Comparison of ENCODE assay signal across 8 mouse cellular contexts in the genomic region with DNA sequence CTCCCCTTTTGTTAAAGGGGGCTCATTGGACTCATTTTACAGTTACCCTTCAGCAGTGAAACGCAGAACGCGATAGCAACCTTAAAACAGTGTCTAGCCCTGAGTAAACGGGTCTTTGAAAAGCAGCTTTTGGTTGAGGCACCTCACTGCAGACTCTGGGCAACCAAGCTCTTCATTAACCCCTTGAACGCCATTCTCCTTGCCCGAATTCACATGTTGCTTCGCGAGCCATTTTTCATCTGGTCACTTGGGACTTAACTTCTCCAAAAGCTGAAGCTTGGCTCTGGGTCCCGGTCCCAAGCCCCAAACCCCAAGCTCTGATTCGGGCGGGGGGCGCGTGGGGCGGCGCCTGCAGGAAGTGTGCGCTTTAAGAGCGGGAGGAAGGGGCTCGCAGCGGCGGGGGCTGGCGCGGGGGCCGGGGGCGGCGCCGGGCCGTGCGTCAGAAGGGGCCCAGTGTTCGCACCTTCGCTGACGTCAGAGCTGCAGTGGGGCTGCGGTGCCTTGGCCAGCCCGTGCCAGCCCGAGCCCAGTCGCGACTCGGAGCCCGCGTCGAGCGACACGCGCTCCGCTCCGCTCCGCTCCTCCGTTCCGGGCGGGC. TPM values are rescaled to one million over a fixed set of nuclear protein-coding genes. Genes with fewer than 3 reads are reported as not detected.
A peak's percentile ranks its signal among the peaks of the same experiment; 100 is the strongest.
DNase-seq lines count a peak whose midpoint lies in the region; ATAC-seq and TF ChIP-seq lines count a peak whose summit lies in the region.

A gene (plus strand): TSS at position 525 of the 598 bp plus-strand sequence.

- peak within 1 kb of the TSS; percentile 71 for H3K9ac ChIP-seq in lung, embryonic 16.5 days (ENCODE audit: low read length)
- H3K9ac ChIP-seq in limb, embryonic 11.5 days (ENCODE audit: low read length) = peak within 1 kb of the TSS; percentile 67

- H3K27ac ChIP-seq in cerebellum, adult 2 months (ENCODE audit: insufficient read depth, low read length) = no peak within 1 kb of the TSS
- H3K27ac ChIP-seq in lung, embryonic 16.5 days (ENCODE audit: low read length) = no peak within 1 kb of the TSS
- H3K27ac ChIP-seq in limb, embryonic 11.5 days (replicated peaks; ENCODE audit: low read depth, low read length) = peak within 1 kb of the TSS; percentile 47; the same call in 1 of the 2 replicates

- H3K27me3 ChIP-seq in cerebellum, adult 2 months (ENCODE audit: control insufficient read depth, insufficient read depth, low read length) = peaks cover 17% of the 10 kb centered on the region; the same call in 1 of the 2 replicates
- H3K27me3 ChIP-seq in lung, embryonic 16.5 days (ENCODE audit: control insufficient read depth, insufficient read depth, low read depth, low read length) = peaks cover 69% of the 10 kb centered on the region
- H3K27me3 ChIP-seq in limb, embryonic 11.5 days (ENCODE audit: control insufficient read depth, insufficient read depth, low read length) = peaks cover 59% of the 10 kb centered on the region

- no peaks in the 10 kb centered on the region for H3K9me3 ChIP-seq in lung, embryonic 16.5 days (ENCODE audit: control insufficient read depth, low read length)
- H3K9me3 ChIP-seq in limb, embryonic 11.5 days (ENCODE audit: control insufficient read depth, low read length) = no peaks in the 10 kb centered on the region

- ATAC-seq in lung, embryonic 16.5 days (ENCODE audit: low read depth) = peak; percentile 86
- peak; percentile 33 for ATAC-seq in granulocyte monocyte progenitor cell, adult 5-6 weeks (replicated peaks; ENCODE audit: poor library complexity, severe bottlenecking)
- peak; percentile 92 for ATAC-seq in limb, embryonic 11.5 days (ENCODE audit: insufficient number of reproducible peaks, low FRiP score, low TSS enrichment, low read depth)

- peak within 1 kb of the TSS; percentile 82 for H3K4me2 ChIP-seq in lung, embryonic 16.5 days (ENCODE audit: low read depth, low read length)
- peak within 1 kb of the TSS; percentile 59 for H3K4me2 ChIP-seq in limb, embryonic 11.5 days (ENCODE audit: low read depth, severe bottlenecking)

- no peaks in the 10 kb centered on the region for H3K4me1 ChIP-seq in cerebellum, adult 2 months (ENCODE audit: control insufficient read depth, insufficient read depth, low read length)
- H3K4me1 ChIP-seq in lung, embryonic 16.5 days (replicated peaks; ENCODE audit: control insufficient read depth, insufficient read depth, low read length) = peaks cover 7% of the 10 kb centered on the region
- H3K4me1 ChIP-seq in limb, embryonic 11.5 days (ENCODE audit: control insufficient read depth, insufficient read depth, low read length) = no peaks in the 10 kb centered on the region

- H3K4me3 ChIP-seq in cerebellum, adult 2 months (replicated peaks; ENCODE audit: insufficient read depth, low read depth, low read length) = peak within 1 kb of the TSS; percentile 26
- H3K4me3 ChIP-seq in lung, embryonic 16.5 days (ENCODE audit: low read length) = peak within 1 kb of the TSS; percentile 59
- H3K4me3 ChIP-seq in limb, embryonic 11.5 days (ENCODE audit: low read depth, low read length) = peak within 1 kb of the TSS; percentile 48

- no peak for DNase-seq in cerebellum, adult 2 months
- no peak for DNase-seq in cerebellum, postnatal 4 days (ENCODE audit: low spot score in 2 of 2)
- DNase-seq in lung, postnatal 14 days = no peak
- DNase-seq in limb, embryonic 11.5 days (ENCODE audit: low spot score) = peak; percentile 77
- DNase-seq in retina, embryonic 14.5 days (ENCODE audit: low spot score) = peak; percentile 69
- DNase-seq in MN1 (ENCODE audit: low spot score) = no peak

- no peak for TF ChIP-seq POLR2A in cerebellum, adult 2 months (IDR thresholded peaks at IDR 0.05; ENCODE audit: borderline replicate concordance, insufficient read depth, low read length)

- H3K36me3 ChIP-seq in lung, embryonic 16.5 days (ENCODE audit: control insufficient read depth, insufficient read depth, low read length) = no peaks in the 10 kb centered on the region
- no peaks in the 10 kb centered on the region for H3K36me3 ChIP-seq in limb, embryonic 11.5 days (ENCODE audit: control insufficient read depth, insufficient read depth, low read length)

- 3% methylated on average over 49 of the region's 49 CpGs for WGBS in cerebellum, adult 2 months
- WGBS in lung, embryonic 16.5 days = under 1% methylated on average over 34 of the region's 49 CpGs
- WGBS in limb, embryonic 11.5 days = under 1% methylated on average over 49 of the region's 49 CpGs

- TF ChIP-seq CTCF in cerebellum, adult 2 months (IDR thresholded peaks at IDR 0.05; ENCODE audit: borderline replicate concordance, insufficient read depth, low read depth, low read length) = no peak

RNA-seq across cellular contexts. Expression of the gene that starts here (rescaled TPM):
- polyA plus RNA-seq in cerebellum, adult 2 months (2012; rRNA removed) = 3.4 and 3.9 TPM in 2 replicates
- polyA plus RNA-seq in lung, embryonic 16.5 days (2015; fragmentation: Nextera tagmentation; extraction: Ambion mirVana) = 3.4 and 4.4 TPM in 2 replicates
- total RNA-seq in granulocyte monocyte progenitor cell, adult 5-6 weeks (2014; fragmentation: Nextera tagmentation) = not detected in 2 replicates
- not detected in 2 replicates for total RNA-seq in granulocyte monocyte progenitor cell, adult 5-6 weeks (2017)
- polyA plus RNA-seq in limb, embryonic 11.5 days (2014; fragmentation: Nextera tagmentation; extraction: Ambion mirVana) = 11.3 and 11.4 TPM in 2 replicates

Comparison
In these comparisons a context has a peak if more than half of its experiments do, and no peak if none do; other contexts are left out.
1. Peak in ATAC-seq in granulocyte monocyte progenitor cell, adult 5-6 weeks; RNA of the gene not detected or under 1 TPM.
2. DNase-seq: peak in limb, embryonic 11.5 days (single experiment) and retina, embryonic 14.5 days (single experiment); none in cerebellum, adult 2 months (0 of 2), cerebellum, postnatal 4 days (0 of 2), lung, postnatal 14 days (single experiment) and MN1 (single experiment).
3. ATAC-seq: peak in every context shown above with its lines; median percentile 92 in limb, embryonic 11.5 days; 86 in lung, embryonic 16.5 days; 33 in granulocyte monocyte progenitor cell, adult 5-6 weeks.
4. Peak in every context shown above with its lines, with median percentiles within 50 percentile points of each other: H3K4me3 ChIP-seq.